In the genomic region with DNA sequence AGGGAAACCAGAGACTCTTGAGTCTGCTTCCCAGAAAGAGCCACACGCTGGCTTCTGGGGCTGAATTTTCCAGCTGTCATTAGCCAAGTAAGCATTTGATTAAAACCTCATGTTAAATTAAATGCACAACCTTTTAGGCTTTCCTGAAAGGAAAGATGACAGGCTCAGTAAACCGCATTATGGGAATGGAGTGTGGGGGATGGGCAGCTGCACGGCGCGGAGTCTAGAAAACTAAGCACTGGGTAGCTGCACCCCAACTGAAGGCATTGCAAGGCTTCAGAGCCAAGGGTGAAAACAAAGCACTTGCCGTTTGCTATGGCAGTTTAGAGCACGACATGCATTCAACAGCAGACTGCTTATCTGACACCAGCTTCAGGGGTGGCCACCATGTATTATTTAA, we compare ENCODE assay signal across 7 mouse cellular contexts. TPM values are rescaled to one million over a fixed set of nuclear protein-coding genes. Genes with fewer than 3 reads are reported as not detected.
DNase-seq lines count a peak whose midpoint lies in the region; ATAC-seq and TF ChIP-seq lines count a peak whose summit lies in the region.

No protein-coding gene starts in this region.

- peak overlapping the region; percentile 97 for H3K4me2 ChIP-seq in lung, embryonic 15.5 days
- H3K4me2 ChIP-seq in forebrain, embryonic 13.5 days: peak overlapping the region; percentile 99
- peak overlapping the region; percentile 98 for H3K4me2 ChIP-seq in intestine, postnatal 0 days (replicated peaks; ENCODE audit: low read depth)
- H3K4me2 ChIP-seq in neural tube, embryonic 15.5 days: peak overlapping the region; percentile 100

- no peak overlapping the region for H3K27ac ChIP-seq in lung, embryonic 15.5 days
- H3K27ac ChIP-seq in forebrain, embryonic 13.5 days: no peak overlapping the region
- no peak overlapping the region for H3K27ac ChIP-seq in intestine, postnatal 0 days (ENCODE audit: low read depth, low read length)
- no peak overlapping the region for H3K27ac ChIP-seq in neural tube, embryonic 15.5 days (replicated peaks)

- ATAC-seq in lung, embryonic 15.5 days (ENCODE audit: borderline replicate concordance, extremely low read depth, low FRiP score, low TSS enrichment): no peak
- ATAC-seq in forebrain, embryonic 13.5 days: no peak
- ATAC-seq in intestine, postnatal 0 days: no peak
- ATAC-seq in neural tube, embryonic 15.5 days (ENCODE audit: low FRiP score): no peak

- peak overlapping the region; percentile 59 for H3K4me3 ChIP-seq in lung, embryonic 15.5 days
- H3K4me3 ChIP-seq in forebrain, embryonic 13.5 days: peak overlapping the region; percentile 66
- H3K4me3 ChIP-seq in intestine, postnatal 0 days (ENCODE audit: low read depth, low read length): peak overlapping the region; percentile 48
- H3K4me3 ChIP-seq in neural tube, embryonic 15.5 days (replicated peaks): peak overlapping the region; percentile 68

- H3K36me3 ChIP-seq in lung, embryonic 15.5 days: no peaks in the 10 kb centered on the region
- H3K36me3 ChIP-seq in forebrain, embryonic 13.5 days (ENCODE audit: poor library complexity, severe bottlenecking): no peaks in the 10 kb centered on the region
- H3K36me3 ChIP-seq in intestine, postnatal 0 days (ENCODE audit: control insufficient read depth, insufficient read depth): no peaks in the 10 kb centered on the region
- H3K36me3 ChIP-seq in neural tube, embryonic 15.5 days: no peaks in the 10 kb centered on the region

- H3K4me1 ChIP-seq in lung, embryonic 15.5 days: peaks cover 45% of the 10 kb centered on the region
- peaks cover 62% of the 10 kb centered on the region for H3K4me1 ChIP-seq in forebrain, embryonic 13.5 days
- peaks cover 2% of the 10 kb centered on the region; the same call in 1 of the 2 replicates for H3K4me1 ChIP-seq in intestine, postnatal 0 days (replicated peaks; ENCODE audit: control insufficient read depth, insufficient read depth, low read length)
- peaks cover 40% of the 10 kb centered on the region for H3K4me1 ChIP-seq in neural tube, embryonic 15.5 days

- 18% methylated on average over 7 of the region's 7 CpGs for WGBS in lung, embryonic 15.5 days
- 10% methylated on average over 7 of the region's 7 CpGs for WGBS in forebrain, embryonic 13.5 days
- 49% methylated on average over 7 of the region's 7 CpGs for WGBS in intestine, postnatal 0 days
- WGBS in neural tube, embryonic 15.5 days: 31% methylated on average over 7 of the region's 7 CpGs

- TF ChIP-seq CTCF in intestine, postnatal 0 days (IDR thresholded peaks at IDR 0.05; ENCODE audit: low read depth): no peak

- H3K27me3 ChIP-seq in lung, embryonic 15.5 days: peaks cover 9% of the 10 kb centered on the region; the same call in 1 of the 2 replicates
- no peaks in the 10 kb centered on the region for H3K27me3 ChIP-seq in forebrain, embryonic 13.5 days
- H3K27me3 ChIP-seq in intestine, postnatal 0 days (replicated peaks; ENCODE audit: control insufficient read depth, insufficient read depth, low read length): peaks cover 2% of the 10 kb centered on the region; the same call in 1 of the 2 replicates
- H3K27me3 ChIP-seq in neural tube, embryonic 15.5 days (replicated peaks): peaks cover 5% of the 10 kb centered on the region

- H3K9me3 ChIP-seq in lung, embryonic 15.5 days: no peaks in the 10 kb centered on the region
- H3K9me3 ChIP-seq in forebrain, embryonic 13.5 days (replicated peaks): no peaks in the 10 kb centered on the region
- no peaks in the 10 kb centered on the region for H3K9me3 ChIP-seq in intestine, postnatal 0 days (ENCODE audit: control insufficient read depth)
- no peaks in the 10 kb centered on the region for H3K9me3 ChIP-seq in neural tube, embryonic 15.5 days (replicated peaks)

- no peak overlapping the region for H3K9ac ChIP-seq in lung, embryonic 15.5 days
- H3K9ac ChIP-seq in forebrain, embryonic 13.5 days: peak overlapping the region; percentile 76; the same call in 1 of the 2 replicates
- no peak overlapping the region for H3K9ac ChIP-seq in intestine, postnatal 0 days (ENCODE audit: low read depth, low read length)
- H3K9ac ChIP-seq in neural tube, embryonic 15.5 days (replicated peaks): peak overlapping the region; percentile 31; the same call in 1 of the 2 replicates

- no peak for DNase-seq in lung, postnatal 25 days (ENCODE audit: low spot score)
- DNase-seq in c-Kit-positive CD71-positive TER-119-positive erythroid progenitor cells, embryonic 14.5 days (ENCODE audit: low spot score): no peak
- no peak for DNase-seq in cerebellum, adult 8-10 months

RNA-seq across cellular contexts. Expression of a gene that starts 2.1 kb away (rescaled TPM):
- 8.3 and 8.5 TPM in 2 replicates for polyA plus RNA-seq in lung, embryonic 15.5 days (2015; fragmentation: Nextera tagmentation; extraction: Ambion mirVana)
- 6.9 and 8.3 TPM in 2 replicates for polyA plus RNA-seq in forebrain, embryonic 13.5 days (2015; fragmentation: Nextera tagmentation; extraction: Ambion mirVana)
- 3.8 and 3.9 TPM in 2 replicates for polyA plus RNA-seq in intestine, postnatal 0 days (2015; fragmentation: Nextera tagmentation; extraction: Ambion mirVana)
- polyA plus RNA-seq in neural tube, embryonic 15.5 days (2015; fragmentation: Nextera tagmentation; extraction: Ambion mirVana): 10.8 and 11.5 TPM in 2 replicates

Comparison
In these comparisons a context has a peak if more than half of its experiments do, and no peak if none do; other contexts are left out.
1. H3K9ac ChIP-seq: peak in forebrain, embryonic 13.5 days (single experiment) and neural tube, embryonic 15.5 days (single experiment); none in lung, embryonic 15.5 days (single experiment) and intestine, postnatal 0 days (single experiment).
2. Peak in every context shown above with its lines, with median percentiles within 50 percentile points of each other: H3K4me2 ChIP-seq and H3K4me3 ChIP-seq.